Comparison of ENCODE assay signal across 8 mouse cellular contexts in genomic region chr6:120835474-120836374, GRCm38 (mm10). TPM values are rescaled to one million over a fixed set of nuclear protein-coding genes. Genes with fewer than 3 reads are reported as not detected.
A peak's percentile ranks its signal among the peaks of the same experiment; 100 is the strongest.
DNase-seq lines count a peak whose midpoint lies in the region; ATAC-seq and TF ChIP-seq lines count a peak whose summit lies in the region.

Bcl2l13 (plus strand) TSS chr6:120836212.

- DNase-seq in B cell, adult 2 months = peak; percentile 99
- peak; percentile 91 for DNase-seq in brain, adult 2 months (ENCODE audit: low read depth, low spot score)
- DNase-seq in kidney, postnatal 0 days (ENCODE audit: low spot score) = peak; percentile 91
- DNase-seq in liver, embryonic 11.5 days (ENCODE audit: low spot score) = peak; percentile 97
- DNase-seq in naive thymus-derived CD4-positive, alpha-beta T cell, adult 2 months (ENCODE audit: low read depth) = peak; percentile 95

- peaks cover 77% of the 10 kb centered on the region for H3K4me1 ChIP-seq in erythroblast, embryonic 14.5 days (ENCODE audit: control insufficient read depth)
- peaks cover 3% of the 10 kb centered on the region; the same call in 1 of the 2 replicates for H3K4me1 ChIP-seq in heart, embryonic 12.5 days (replicated peaks)
- H3K4me1 ChIP-seq in kidney, postnatal 0 days (replicated peaks; ENCODE audit: insufficient read depth, low read length) = no peaks in the 10 kb centered on the region
- peaks cover 29% of the 10 kb centered on the region for H3K4me1 ChIP-seq in liver, embryonic 11.5 days (replicated peaks; ENCODE audit: control insufficient read depth, insufficient read depth, low read length)
- H3K4me1 ChIP-seq in stomach, embryonic 14.5 days (ENCODE audit: control insufficient read depth, insufficient read depth, low read length) = 0 out of 2 replicates have a peak, but pooled peaks cover 4% of the 10 kb centered on the region

- peak within 1 kb of the TSS; percentile 97 for H3K27ac ChIP-seq in heart, embryonic 12.5 days (ENCODE audit: poor library complexity, severe bottlenecking)
- peak within 1 kb of the TSS; percentile 96 for H3K27ac ChIP-seq in kidney, postnatal 0 days
- H3K27ac ChIP-seq in liver, embryonic 11.5 days (ENCODE audit: low read depth, low read length) = peak within 1 kb of the TSS; percentile 97
- peak within 1 kb of the TSS; percentile 96 for H3K27ac ChIP-seq in stomach, embryonic 14.5 days (ENCODE audit: low read length)

- peak; percentile 65 for TF ChIP-seq CTCF in kidney, postnatal 0 days (IDR thresholded peaks at IDR 0.05; ENCODE audit: low read depth)

- ATAC-seq in heart, embryonic 12.5 days (ENCODE audit: insufficient number of reproducible peaks, low FRiP score) = peak; percentile 95
- peak; percentile 95 for ATAC-seq in kidney, postnatal 0 days (replicated peaks; ENCODE audit: low FRiP score, low read depth)
- peak; percentile 78 for ATAC-seq in liver, embryonic 11.5 days (replicated peaks; ENCODE audit: low FRiP score)
- peak; percentile 88 for ATAC-seq in stomach, embryonic 14.5 days (ENCODE audit: insufficient number of reproducible peaks, insufficient read depth, low FRiP score, low read depth)

- peak within 1 kb of the TSS; percentile 99 for H3K4me3 ChIP-seq in erythroblast, embryonic 14.5 days (replicated peaks)
- H3K4me3 ChIP-seq in heart, embryonic 12.5 days = peak within 1 kb of the TSS; percentile 96
- H3K4me3 ChIP-seq in kidney, postnatal 0 days (replicated peaks; ENCODE audit: low read depth, low read length) = peak within 1 kb of the TSS; percentile 71
- H3K4me3 ChIP-seq in liver, embryonic 11.5 days (ENCODE audit: low read depth, low read length) = peak within 1 kb of the TSS; percentile 94
- H3K4me3 ChIP-seq in stomach, embryonic 14.5 days (ENCODE audit: low read depth, low read length) = peak within 1 kb of the TSS; percentile 87

- no peaks in the 10 kb centered on the region for H3K27me3 ChIP-seq in erythroblast, embryonic 14.5 days (ENCODE audit: control insufficient read depth)
- no peaks in the 10 kb centered on the region for H3K27me3 ChIP-seq in heart, embryonic 12.5 days (replicated peaks)
- H3K27me3 ChIP-seq in kidney, postnatal 0 days (ENCODE audit: insufficient read depth, low read length) = no peaks in the 10 kb centered on the region
- H3K27me3 ChIP-seq in liver, embryonic 11.5 days (replicated peaks; ENCODE audit: control insufficient read depth, insufficient read depth, low read length) = no peaks in the 10 kb centered on the region
- H3K27me3 ChIP-seq in stomach, embryonic 14.5 days (ENCODE audit: control insufficient read depth, insufficient read depth, low read length) = no peaks in the 10 kb centered on the region

- H3K9ac ChIP-seq in heart, embryonic 12.5 days = peak within 1 kb of the TSS; percentile 99
- peak within 1 kb of the TSS; percentile 93 for H3K9ac ChIP-seq in kidney, postnatal 0 days (ENCODE audit: low read depth, low read length)
- peak within 1 kb of the TSS; percentile 100 for H3K9ac ChIP-seq in liver, embryonic 11.5 days (ENCODE audit: low read depth, low read length)
- peak within 1 kb of the TSS; percentile 97 for H3K9ac ChIP-seq in stomach, embryonic 14.5 days (replicated peaks; ENCODE audit: low read depth, low read length)

- peaks cover 3% of the 10 kb centered on the region; the same call in 1 of the 2 replicates for H3K9me3 ChIP-seq in erythroblast, embryonic 14.5 days (ENCODE audit: control insufficient read depth, low read length)
- no peaks in the 10 kb centered on the region for H3K9me3 ChIP-seq in heart, embryonic 12.5 days (replicated peaks)
- H3K9me3 ChIP-seq in kidney, postnatal 0 days (replicated peaks; ENCODE audit: low read length) = no peaks in the 10 kb centered on the region
- H3K9me3 ChIP-seq in liver, embryonic 11.5 days (ENCODE audit: control insufficient read depth, low read length) = no peaks in the 10 kb centered on the region
- no peaks in the 10 kb centered on the region for H3K9me3 ChIP-seq in stomach, embryonic 14.5 days (ENCODE audit: control insufficient read depth, low read depth, low read length)

- H3K36me3 ChIP-seq in erythroblast, embryonic 14.5 days (ENCODE audit: control insufficient read depth) = peaks cover 31% of the 10 kb centered on the region
- peaks cover 7% of the 10 kb centered on the region for H3K36me3 ChIP-seq in heart, embryonic 12.5 days
- no peaks in the 10 kb centered on the region for H3K36me3 ChIP-seq in kidney, postnatal 0 days (ENCODE audit: insufficient read depth, low read length)
- peaks cover 6% of the 10 kb centered on the region for H3K36me3 ChIP-seq in liver, embryonic 11.5 days (ENCODE audit: control insufficient read depth, insufficient read depth, low read length)
- no peaks in the 10 kb centered on the region for H3K36me3 ChIP-seq in stomach, embryonic 14.5 days (ENCODE audit: control insufficient read depth, insufficient read depth, low read length)

- WGBS in heart, embryonic 12.5 days = 4% methylated on average over 40 of the region's 40 CpGs
- WGBS in kidney, postnatal 0 days = 3% methylated on average over 40 of the region's 40 CpGs
- 3% methylated on average over 40 of the region's 40 CpGs for WGBS in liver, embryonic 11.5 days
- WGBS in stomach, embryonic 14.5 days = 4% methylated on average over 40 of the region's 40 CpGs

- peak within 1 kb of the TSS; percentile 78 for H3K4me2 ChIP-seq in heart, embryonic 12.5 days
- peak within 1 kb of the TSS; percentile 74 for H3K4me2 ChIP-seq in kidney, postnatal 0 days (ENCODE audit: low read length)
- H3K4me2 ChIP-seq in liver, embryonic 11.5 days = peak within 1 kb of the TSS; percentile 85
- H3K4me2 ChIP-seq in stomach, embryonic 14.5 days (replicated peaks; ENCODE audit: low read depth, low read length) = peak within 1 kb of the TSS; percentile 74

RNA-seq across cellular contexts. Expression of gene Bcl2l13, which starts in this region (rescaled TPM):
- polyA plus RNA-seq in erythroblast, embryonic 14.5 days (2012) = 15.0 and 17.5 TPM in 2 replicates
- 32.3 and 34.1 TPM in 2 replicates for polyA plus RNA-seq in heart, embryonic 12.5 days (2016; fragmentation: Nextera tagmentation; extraction: Ambion mirVana)
- 22.4 and 22.9 TPM in 2 replicates for polyA plus RNA-seq in kidney, postnatal 0 days (2015; fragmentation: Nextera tagmentation; extraction: Ambion mirVana)
- 52.3 and 66.2 TPM in 2 replicates for polyA plus RNA-seq in liver, embryonic 11.5 days (2014; fragmentation: Nextera tagmentation; extraction: Ambion mirVana)
- 23.9 and 29.5 TPM in 2 replicates for polyA plus RNA-seq in stomach, embryonic 14.5 days (2014; fragmentation: Nextera tagmentation; extraction: Ambion mirVana)

Comparison
In these comparisons a context has a peak if more than half of its experiments do, and no peak if none do; other contexts are left out.
1. Peak in every context shown above with its lines: DNase-seq, ATAC-seq, H3K4me3 ChIP-seq and H3K27ac ChIP-seq.